Mouse (Mus musculus) left cerebral cortex, postnatal 25 days (tissue): ENCODE results near the gene Dbnl. TPM values are rescaled to one million over a fixed set of nuclear protein-coding genes. Genes with fewer than 3 reads are reported as not detected.
A peak's percentile ranks its signal among the peaks of the same experiment; 100 is the strongest.
"Not testable (repeated sequence)": the region's sequence is repeated elsewhere in the genome, so short reads cannot be mapped to it uniquely, and the experiment has no call there.

ENCODE experiments used
- DNase-seq, 2 experiments: peaks; one replicate each; pipeline ENCODE4 v3.0.0; 2022; ENCODE audit warnings: low spot score in 2 of 2, mixed read lengths in 1 of 2
- intact Hi-C: fragments of 180-260 bp; cut with DNase I; formaldehyde crosslinking; loops from one replicate; pipeline ENCODE4 v1.15.1; 2025
- total RNA-seq, 2 experiments: library from RNA; stranded (reverse); gene quantifications; 2 replicates each; pipeline ENCODE4 v1.2.3; 2021

Dbnl gene
- total RNA-seq, 2 experiments from 2014 or later: 69.2 to 74.1 TPM

- no peak for DNase-seq
- intact Hi-C loops: loop anchor here (2.0 kb wide), 1 partner anchor 91 kb away; no protein-coding TSS in a partner anchor
Observed at GRCm38 (mm10) chr11:5789754-5790333, 1.6 kb downstream of the Dbnl start.

DNA sequence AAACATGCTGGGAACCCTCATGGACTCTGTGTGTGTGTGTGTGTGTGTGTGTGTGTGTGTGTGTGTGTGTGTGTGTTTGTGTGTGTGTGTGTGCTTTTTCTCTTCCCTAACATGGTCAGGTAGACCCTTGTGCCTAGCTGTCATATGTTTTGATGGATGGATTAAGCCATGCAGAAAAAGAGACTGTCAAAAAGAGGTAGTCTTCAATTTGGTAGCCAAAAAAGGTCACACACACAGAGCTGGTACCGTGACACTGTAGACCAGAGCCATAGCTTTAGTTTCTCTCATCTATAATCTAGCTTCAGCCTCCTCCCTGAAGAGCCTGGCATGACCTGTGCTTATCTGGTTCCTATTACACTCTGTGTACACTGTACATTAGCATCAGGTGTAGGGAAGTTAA, 2.1 kb downstream of the Dbnl start:
- intact Hi-C loops: no loop called here
- DNase-seq: no peak

- DNase-seq: no peak
- intact Hi-C loops: no loop called here
Observed at GRCm38 (mm10) chr11:5795290-5795689, 7.0 kb downstream of the Dbnl start.

- intact Hi-C loops: no loop called here
- DNase-seq: peak; percentile 54 to 78
Observed at GRCm38 (mm10) chr11:5795706-5796105, 7.4 kb downstream of the Dbnl start.

GRCm38 (mm10) chr11:5796939-5797338, 8.7 kb downstream of the Dbnl start:
- intact Hi-C loops: no loop called here
- no peak for DNase-seq

DNA sequence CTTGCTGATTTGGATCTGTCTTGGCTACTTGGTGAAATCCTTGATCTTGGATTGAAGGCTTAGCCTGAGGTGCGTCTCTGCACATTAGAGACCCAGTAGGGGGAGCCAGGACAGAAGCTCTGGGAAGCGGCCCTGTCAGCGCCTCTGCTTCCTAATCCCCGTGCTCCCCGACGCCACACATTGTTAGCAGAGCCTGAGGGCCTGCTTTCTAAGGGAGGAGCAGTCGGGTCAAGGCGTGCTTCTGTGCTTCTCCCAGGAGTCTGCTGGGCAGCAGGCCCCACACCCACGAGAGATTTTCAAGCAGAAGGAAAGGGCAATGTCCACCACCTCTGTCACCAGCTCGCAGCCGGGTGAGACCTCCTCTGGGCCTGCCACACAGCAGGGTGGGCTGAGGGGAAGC, 9.1 kb downstream of the Dbnl start:
- intact Hi-C loops: no loop called here
- DNase-seq: no peak

- no peak for DNase-seq
- intact Hi-C loops: no loop called here
Observed at GRCm38 (mm10) chr11:5797928-5798327, 9.6 kb downstream of the Dbnl start.

- intact Hi-C loops: no loop called here
- DNase-seq: no peak
Observed at GRCm38 (mm10) chr11:5799621-5800490, 11.6 kb downstream of the Dbnl start.

DNA sequence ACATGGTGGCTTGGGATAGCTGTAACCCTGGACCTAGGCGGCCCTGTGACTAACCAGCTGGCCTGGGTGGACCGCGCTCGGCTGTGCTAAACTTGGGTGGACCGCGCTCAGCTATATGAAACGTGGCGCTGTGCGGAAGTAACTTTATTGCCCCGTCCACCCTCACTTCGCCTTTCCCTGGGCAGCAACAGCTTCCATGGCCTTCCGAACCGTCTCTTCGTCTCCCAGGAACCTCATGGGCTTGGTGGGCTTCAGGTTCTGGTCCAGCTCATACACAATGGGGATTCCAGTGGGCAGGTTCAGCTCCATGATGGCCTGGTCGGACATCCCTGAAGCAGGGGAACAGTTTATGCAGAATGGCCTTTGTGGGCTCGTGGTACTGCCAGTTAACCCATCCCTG, 13.2 kb downstream of the Dbnl start:
- DNase-seq: no peak
- intact Hi-C loops: no loop called here

DNA sequence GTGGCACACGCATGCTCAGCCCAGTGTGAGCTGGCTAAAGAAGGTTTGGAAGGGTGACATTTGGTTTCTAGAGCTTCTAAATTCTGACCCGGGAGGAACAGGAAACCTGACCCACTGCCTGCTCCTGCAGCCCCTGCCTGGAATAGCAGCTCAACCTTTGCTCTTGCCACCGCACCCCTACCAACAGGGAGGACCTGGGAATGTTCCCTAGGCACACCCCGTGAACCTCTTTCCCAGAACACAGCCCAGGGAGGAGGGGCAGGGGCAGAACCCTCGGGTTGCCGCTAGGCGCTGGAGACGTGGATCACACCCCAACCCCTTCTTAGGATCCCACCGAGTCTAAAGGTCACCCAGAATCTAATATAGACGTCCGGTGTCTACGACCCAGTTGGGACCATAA, 13.7 kb downstream of the Dbnl start:
- no peak for DNase-seq
- intact Hi-C loops: no loop called here

GRCm38 (mm10) chr11:5802457-5803217, 14.3 kb downstream of the Dbnl start:
- DNase-seq: no peak
- intact Hi-C loops: no loop called here

GRCm38 (mm10) chr11:5803551-5803981, 15.3 kb downstream of the Dbnl start, which contains the start of gene Pgam2:
Pgam2 (minus strand) TSS chr11:5803733.
- intact Hi-C loops: no loop called here
- peak in 1 of 2 experiments; percentile 62 for DNase-seq

GRCm38 (mm10) chr11:5804174-5804573, 15.9 kb downstream of the Dbnl start:
- intact Hi-C loops: no loop called here
- DNase-seq: no peak

- intact Hi-C loops: no loop called here
- no peak for DNase-seq
Observed at GRCm38 (mm10) chr11:5805711-5806110, 17.4 kb downstream of the Dbnl start.

DNA sequence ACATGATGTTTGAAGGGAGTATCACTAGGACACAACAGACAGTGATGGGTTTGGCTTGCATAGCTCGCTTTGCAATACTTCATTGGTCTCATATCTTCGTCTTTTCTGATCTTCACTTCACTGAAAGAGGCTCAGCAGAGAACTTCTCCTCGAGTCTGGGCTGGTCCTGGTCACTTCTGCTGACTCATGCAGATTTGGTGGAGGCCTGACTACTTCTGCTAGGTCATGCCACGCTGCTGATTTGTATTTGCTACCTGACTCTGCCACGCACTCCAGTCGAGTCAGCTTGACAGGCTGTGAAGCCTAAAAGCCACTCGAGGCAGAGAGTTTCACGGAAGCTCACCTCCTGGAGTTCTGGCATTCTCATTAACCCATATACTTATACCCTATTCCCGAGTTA, 19.7 kb downstream of the Dbnl start:
- no peak for DNase-seq
- intact Hi-C loops: no loop called here

DNA sequence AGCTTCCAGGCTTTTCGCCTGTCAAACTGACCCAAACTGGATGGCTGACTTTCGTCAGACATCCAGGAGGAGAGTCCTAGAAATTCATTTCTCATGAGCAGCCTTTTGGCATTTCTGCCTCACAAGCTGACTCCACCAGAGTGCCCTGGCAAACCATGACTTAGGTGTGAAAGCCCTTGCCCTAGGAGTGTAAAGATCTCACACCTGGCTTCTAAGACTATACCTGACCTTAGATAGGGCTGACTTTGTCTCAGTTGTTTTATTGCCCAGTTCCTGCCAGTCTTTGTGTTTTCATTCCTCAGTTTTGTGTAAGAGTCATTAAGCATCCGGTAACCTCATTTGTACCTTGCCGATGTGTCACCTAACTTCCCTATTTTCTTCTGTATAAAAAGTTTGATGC, 21.2 kb downstream of the Dbnl start:
- DNase-seq: not testable (repeated sequence)

DNA sequence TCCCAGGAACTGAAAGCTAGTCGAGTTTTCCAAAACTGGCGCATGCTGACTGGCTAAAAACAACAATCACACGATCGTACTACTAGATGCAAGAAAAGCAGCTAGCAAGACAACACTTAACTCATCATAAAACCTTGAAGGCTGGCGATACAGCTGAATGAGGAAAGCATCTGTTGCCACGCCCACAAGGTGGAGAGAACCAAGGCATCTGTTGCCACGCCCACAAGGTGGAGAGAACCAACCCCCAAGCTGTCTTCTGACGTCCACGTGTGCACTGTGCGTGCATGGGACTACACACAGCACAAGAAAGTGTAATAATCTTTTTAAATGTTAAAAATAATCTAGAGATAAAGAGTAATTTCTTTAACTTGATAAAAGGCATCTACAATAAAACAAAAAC, 25.1 kb downstream of the Dbnl start:
- DNase-seq: no peak
- intact Hi-C loops: no loop called here

More for the DNA sequence above, 21.2 kb downstream of the Dbnl start:
- intact Hi-C loops: not testable (repeated sequence)

GRCm38 (mm10) chr11:5819223-5819622, 30.9 kb downstream of the Dbnl start:
- intact Hi-C loops: no loop called here
- DNase-seq: no peak

DNA sequence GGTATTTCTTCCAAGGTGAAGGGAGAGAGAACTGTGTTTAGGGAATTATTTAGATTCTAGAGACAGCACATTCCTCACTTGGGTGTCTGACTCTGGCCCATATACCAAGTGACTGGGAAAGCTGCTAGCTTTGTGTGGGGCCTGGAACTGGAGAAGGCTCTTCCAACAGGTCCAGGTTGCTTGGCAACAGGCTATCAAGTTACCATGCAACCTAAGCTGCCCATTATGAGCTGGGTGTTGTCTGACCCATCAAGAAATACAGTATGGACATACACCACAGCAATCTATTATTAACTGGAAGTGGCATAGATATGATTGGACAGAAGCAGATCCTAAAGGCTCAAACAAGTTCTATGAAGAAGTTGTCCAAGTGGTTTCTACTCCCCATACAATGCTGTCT, 37.1 kb downstream of the Dbnl start:
- intact Hi-C loops: no loop called here
- no peak for DNase-seq

DNA sequence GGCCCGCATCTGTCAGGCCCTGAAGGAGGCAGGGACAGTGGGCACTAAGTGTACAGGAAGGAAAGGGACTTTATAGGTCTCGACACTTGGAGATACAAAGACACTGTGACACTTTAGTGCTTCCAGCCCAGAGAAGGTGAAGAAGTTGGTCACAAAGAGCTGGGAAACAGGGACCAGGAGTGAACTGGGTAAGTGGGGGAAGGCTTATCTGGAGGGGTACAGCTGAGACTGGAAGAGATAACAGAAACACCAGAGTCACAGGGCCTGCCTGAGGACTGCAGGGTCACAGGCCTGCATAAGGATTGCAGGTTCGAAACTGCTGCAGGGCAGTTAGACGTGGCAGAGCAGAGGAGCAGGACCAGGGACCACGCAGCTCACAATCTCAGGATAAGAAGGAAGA, 39.6 kb downstream of the Dbnl start:
- no peak for DNase-seq
- intact Hi-C loops: no loop called here
